Mouse (Mus musculus): ENCODE data around the gene H2al1a.

The H2al1a gene

DNA sequence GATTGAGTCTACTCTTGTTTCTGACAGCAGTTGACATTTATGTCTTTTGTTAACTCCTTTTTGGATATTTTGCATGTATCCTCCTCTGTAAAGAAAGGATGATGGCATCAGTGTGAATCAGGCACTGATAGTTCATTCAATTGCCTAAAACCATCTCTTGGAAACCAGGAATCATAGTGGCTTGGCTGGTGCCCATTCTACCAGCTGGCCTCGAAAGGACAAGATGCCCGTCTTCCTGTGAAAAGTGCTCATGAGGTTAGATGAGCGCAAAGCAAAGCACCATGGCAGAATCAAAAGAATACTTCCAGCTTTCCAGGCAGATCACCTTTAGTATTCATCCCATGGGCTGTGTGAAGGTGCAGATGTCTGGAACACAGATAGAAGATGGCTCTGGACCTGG is 47.7 kb downstream of the H2al1a start:
- DNase-seq, result peak; percentile 11 to 45
